Mouse (Mus musculus) effector memory CD4-positive, alpha-beta T cell, adult 5 months (primary cell): ENCODE data around the gene Prl2c2. TPM values are rescaled to one million over a fixed set of nuclear protein-coding genes. Genes with fewer than 3 reads are reported as not detected.

Experiments used
- polyA plus RNA-seq: library from polyadenylated mRNA; unstranded; fragments of 100-300 nt; shearing (Covaris generic); gene quantifications from one replicate; pipeline ENCODE4 v1.2.1, GENCODE M21; 2017

Prl2c2 gene
- 1.5 TPM for polyA plus RNA-seq

DNA sequence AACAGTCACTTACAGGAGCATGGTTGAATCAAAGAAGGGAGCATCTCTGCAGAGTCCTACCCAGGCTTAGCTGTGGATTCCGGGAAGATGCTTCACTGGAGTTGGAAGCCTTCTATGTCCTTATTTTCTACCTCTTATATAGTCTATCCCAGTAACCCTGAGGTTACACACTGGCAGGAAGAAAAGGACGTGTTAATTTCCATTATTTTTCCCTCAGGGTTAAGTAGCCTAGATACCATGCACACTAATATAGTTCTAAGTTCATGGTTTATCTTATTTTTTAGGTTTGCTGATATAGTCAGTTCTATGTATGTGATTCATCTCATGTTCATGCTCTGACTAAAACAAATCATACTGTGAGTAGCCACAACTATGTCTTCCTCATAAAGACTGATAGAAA, at the start of gene Prl2c2:
Gene Prl2c2, minus strand, starts transcription at position 101 of the 400 bp plus-strand sequence.

Other genes starting within 250 kb of the Prl2c2 start
- not detected for gene Prl2c3, start 205.3 kb downstream of the Prl2c2 start, polyA plus RNA-seq
- gene Prl2c5, start 177.3 kb upstream of the Prl2c2 start, polyA plus RNA-seq: not detected